Mouse (Mus musculus) frontal cortex, postnatal 10 days (tissue): ENCODE results near the gene Tnip3.

Experiments
- DNase-seq, 2 experiments: peaks; one replicate each; pipeline ENCODE4 v3.0.0; 2022; ENCODE audit warnings: low spot score in 2 of 2, mixed read lengths in 1 of 2

Gene Tnip3

DNA sequence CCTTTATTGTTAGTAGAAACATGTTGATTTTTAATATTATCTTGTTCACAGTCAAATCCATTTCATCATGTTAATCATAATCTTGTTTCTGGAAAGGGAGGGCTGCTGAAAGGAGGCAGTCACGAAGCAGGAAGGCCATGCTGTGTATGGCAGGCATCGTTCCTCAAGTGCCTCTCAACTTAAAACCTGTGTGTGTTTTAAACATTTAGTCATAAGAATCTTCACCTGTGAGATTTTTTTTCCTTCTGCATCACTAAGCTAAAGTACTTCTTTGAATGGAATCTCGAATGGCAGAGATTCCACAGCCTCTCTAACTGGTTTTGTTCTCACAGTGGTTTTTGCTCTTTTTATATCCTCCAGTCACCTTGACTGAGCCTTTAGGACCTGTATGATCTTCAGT lies 121.3 kb downstream of the Tnip3 start:
- DNase-seq = no peak

GRCm38 (mm10) chr6:65647731-65648130 lies 122.6 kb downstream of the Tnip3 start:
- no peak for DNase-seq

DNA sequence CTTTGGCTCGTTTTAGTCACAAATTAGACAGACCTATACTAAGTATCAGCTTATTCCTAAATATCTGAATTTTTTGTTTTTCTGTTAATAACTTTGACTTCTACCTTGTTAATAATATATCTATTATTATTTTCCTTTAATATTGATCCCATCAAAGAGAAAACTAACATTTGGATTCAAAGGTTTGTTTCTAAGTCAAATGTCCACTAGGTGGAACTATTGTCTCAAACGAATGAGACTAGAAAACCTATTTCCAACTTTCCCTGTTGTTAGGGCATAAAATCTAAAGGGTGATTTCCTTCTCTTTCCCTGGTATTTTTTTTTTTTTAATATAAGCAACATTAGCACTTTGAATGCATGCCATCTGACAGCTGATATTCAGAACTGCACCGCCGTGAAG lies 126.3 kb downstream of the Tnip3 start:
- no peak for DNase-seq

- DNase-seq = no peak
These were observed 136.2 kb downstream of the Tnip3 start for GRCm38 (mm10) chr6:65661272-65661671.

DNA sequence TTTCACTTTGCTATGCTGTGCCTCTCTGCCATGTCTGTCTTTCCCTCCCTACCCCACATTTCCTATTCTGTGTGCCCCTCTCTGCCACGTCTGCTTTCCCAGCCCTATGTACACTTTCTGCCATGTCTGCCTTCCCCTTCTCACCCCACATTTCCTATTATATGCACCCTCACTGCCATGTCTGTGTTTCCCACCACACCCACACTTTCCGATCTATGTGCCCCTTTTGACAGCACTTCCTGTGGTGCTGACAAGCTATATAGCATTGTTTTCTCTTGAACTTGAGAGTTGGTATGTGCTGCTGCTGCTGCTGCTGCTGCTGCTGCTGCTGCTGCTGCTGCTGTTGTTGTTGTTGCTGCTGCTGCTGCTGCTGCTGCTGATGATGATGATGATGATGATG lies 136.9 kb downstream of the Tnip3 start:
- DNase-seq = no peak

DNA sequence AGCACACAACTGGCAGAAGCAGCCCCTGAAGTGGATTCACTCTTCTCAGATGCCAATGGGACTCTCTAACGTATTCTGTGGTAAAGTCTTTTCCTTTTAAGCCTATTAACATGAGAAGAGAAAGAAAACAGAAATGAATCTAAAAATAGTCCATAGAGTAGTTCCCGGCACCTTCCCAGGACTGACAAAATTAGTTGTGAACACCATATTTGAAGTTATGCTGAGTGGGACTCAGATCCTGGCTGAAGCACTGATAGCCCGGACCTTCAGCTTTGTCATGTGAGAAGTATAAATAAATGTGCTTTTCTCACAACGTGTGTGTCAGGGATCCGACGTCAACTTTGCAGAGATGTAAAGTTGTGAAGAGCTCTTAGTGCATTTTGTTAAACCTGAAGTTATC lies 138.9 kb downstream of the Tnip3 start:
- DNase-seq = no peak

GRCm38 (mm10) chr6:65666295-65666694 lies 141.2 kb downstream of the Tnip3 start:
- DNase-seq = no peak

GRCm38 (mm10) chr6:65669971-65670370 lies 144.9 kb downstream of the Tnip3 start:
- DNase-seq = no peak

GRCm38 (mm10) chr6:65670981-65671411 lies 145.9 kb downstream of the Tnip3 start:
- no peak for DNase-seq

- peak; percentile 9 to 46 for DNase-seq
These were observed 146.3 kb downstream of the Tnip3 start, which contains the start of gene Ndnf for GRCm38 (mm10) chr6:65671451-65671850. Gene Ndnf, plus strand, starts transcription at chr6:65671590.

DNA sequence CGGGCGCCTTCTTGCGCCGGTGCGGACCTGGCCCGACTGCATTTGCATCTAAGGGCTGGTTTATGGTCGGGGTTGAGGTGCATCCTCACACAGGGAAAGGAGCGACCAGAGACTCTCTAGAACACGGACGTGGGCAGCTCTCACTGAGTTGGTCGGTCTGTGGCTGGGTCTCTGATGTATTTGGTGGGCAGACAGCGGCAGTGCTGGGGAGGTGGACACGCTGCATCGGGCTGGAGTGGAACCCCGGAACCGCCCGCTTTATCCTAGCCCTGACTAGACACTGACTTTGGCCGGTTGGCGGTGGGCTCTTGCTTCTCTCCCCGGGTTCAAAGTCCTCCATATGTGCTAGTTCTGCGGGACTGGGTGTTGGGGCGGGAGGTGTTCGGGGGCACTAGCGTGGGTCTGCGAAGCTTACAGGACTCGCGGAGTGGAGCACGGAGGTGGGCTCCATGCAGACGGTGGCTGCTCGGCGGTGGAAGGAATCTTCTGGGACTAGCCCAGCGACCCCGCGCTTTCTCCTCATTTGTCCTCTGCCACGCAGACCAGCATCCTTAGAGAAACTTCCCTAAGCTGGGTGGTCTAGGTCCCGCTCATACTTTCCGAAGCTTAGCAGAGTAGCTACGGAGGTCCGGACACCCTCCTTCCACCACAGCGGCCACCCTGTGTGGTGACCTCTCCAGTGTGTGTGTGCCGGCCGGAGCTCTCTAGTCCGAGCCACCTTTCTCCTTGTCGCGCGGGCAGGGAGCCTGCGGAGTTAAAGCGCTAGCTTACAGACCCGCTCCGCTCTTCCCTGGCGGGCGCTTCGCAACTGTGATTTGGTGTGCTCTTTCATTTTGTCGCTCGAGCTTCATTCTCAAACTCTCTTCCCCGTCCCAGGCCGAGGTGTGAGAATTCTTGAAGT lies 147.3 kb downstream of the Tnip3 start:
- DNase-seq = peak in 1 of 2 experiments; percentile 10
